Mouse (Mus musculus): Measurements from ENCODE around the gene Ppp1r16b.

- TF ChIP-seq POLR2A (IDR thresholded peaks at IDR 0.05; ENCODE audit: insufficient read depth, low read depth, low read length) (no peak), CTCF (IDR thresholded peaks at IDR 0.05; ENCODE audit: insufficient read depth, low read depth, low read length) (no peak)
These were observed 135.6 kb downstream of the Ppp1r16b start for GRCm38 (mm10) chr2:158800788-158801187.

Data from olfactory bulb, adult 2 months (tissue).